In the genomic region with DNA sequence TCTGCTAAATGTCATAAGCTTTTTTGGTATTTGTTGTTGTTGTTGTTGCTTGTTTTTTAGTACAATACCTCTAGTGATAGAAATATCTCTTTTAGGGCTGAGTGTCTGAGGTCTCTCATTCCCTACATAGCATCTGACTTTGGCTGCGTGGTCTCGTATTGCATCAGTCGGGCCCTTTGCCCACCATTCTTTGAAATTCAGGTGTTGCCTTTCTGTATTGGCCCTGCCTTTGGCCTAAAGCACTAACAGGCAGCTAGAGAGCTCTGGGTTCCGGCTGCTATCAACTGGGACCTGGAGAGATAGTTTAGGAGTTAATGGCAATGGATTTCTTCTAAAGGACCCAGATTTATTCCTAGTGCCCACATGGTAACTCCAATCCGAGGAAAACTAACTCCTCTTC, we compare ENCODE assay signal across 38 mouse cellular contexts. TPM values are rescaled to one million over a fixed set of nuclear protein-coding genes. Genes with fewer than 3 reads are reported as not detected.
"Had no signal": no experiment of that assay in that cellular context is flagged by ENCODE, and none has a peak within 500 bp of the region (broad histone marks: within the 10 kb centered on the region; RNA-seq: fewer than 3 reads in every experiment).

No protein-coding gene starts in this region.

- H3K9me3 ChIP-seq: heart, embryonic 10.5 days; heart, embryonic 12.5 days; hindbrain, embryonic 10.5 days; hindbrain, embryonic 12.5 days; intestine, embryonic 15.5 days; limb, embryonic 13.5 days; limb, embryonic 15.5 days; liver, embryonic 13.5 days had no signal

- ATAC-seq: hindbrain, embryonic 16.5 days; inflammation-experienced regulatory T-cells, adult 6 months; intestine, embryonic 15.5 days; intestine, postnatal 0 days had no signal

- H3K4me2 ChIP-seq: heart, embryonic 12.5 days; hindbrain, embryonic 12.5 days; hindbrain, embryonic 14.5 days; intestine, embryonic 15.5 days; limb, embryonic 13.5 days; limb, embryonic 15.5 days; liver, embryonic 11.5 days; liver, embryonic 13.5 days had no signal

- H3K9ac ChIP-seq: heart, embryonic 12.5 days; hindbrain, embryonic 12.5 days; hindbrain, embryonic 14.5 days; intestine, embryonic 15.5 days; limb, embryonic 13.5 days; limb, embryonic 15.5 days; liver, embryonic 13.5 days had no signal

- DNase-seq: gastrocnemius, postnatal 14 days; heart, postnatal 10 days; heart, postnatal 4 days; kidney, adult 18-20 months; kidney, adult 8-10 months; kidney, postnatal 10 days; kidney, postnatal 25 days; kidney, postnatal 4 days; left cerebral cortex, postnatal 4 days; liver, embryonic 13.5 days had no signal

- H3K36me3 ChIP-seq: heart, embryonic 10.5 days; heart, embryonic 12.5 days; hindbrain, embryonic 10.5 days; hindbrain, embryonic 12.5 days; intestine, embryonic 15.5 days; limb, embryonic 13.5 days; limb, embryonic 15.5 days; liver, embryonic 13.5 days had no signal

- H3K27ac ChIP-seq: heart, embryonic 10.5 days; hindbrain, embryonic 10.5 days; hindbrain, embryonic 12.5 days; hindbrain, embryonic 14.5 days; intestine, embryonic 15.5 days; layer of hippocampus, adult 2 months; left cerebral cortex, adult 2 months; limb, embryonic 13.5 days; limb, embryonic 15.5 days; liver, embryonic 13.5 days had no signal

- H3K4me3 ChIP-seq: heart, embryonic 10.5 days; heart, embryonic 12.5 days; hindbrain, embryonic 10.5 days; hindbrain, embryonic 12.5 days; intestine, embryonic 15.5 days; layer of hippocampus, adult 2 months; left cerebral cortex, adult 2 months; limb, embryonic 13.5 days; limb, embryonic 15.5 days; liver, embryonic 13.5 days had no signal

- H3K27me3 ChIP-seq: hindbrain, embryonic 12.5 days; intestine, embryonic 15.5 days; limb, embryonic 13.5 days; limb, embryonic 15.5 days had no signal

RNA-seq across cellular contexts. Expression of a gene that starts 53.5 kb away (rescaled TPM):
- total RNA-seq: gastrocnemius, adult 8-10 months; gastrocnemius, postnatal 14 days; gastrocnemius, postnatal 4 days; granulocyte monocyte progenitor cell, adult 5-6 weeks; heart, adult 8-10 months; heart, postnatal 10 days; heart, postnatal 25 days; heart, postnatal 4 days; layer of hippocampus, adult 2 months; layer of hippocampus, postnatal 10 days; layer of hippocampus, postnatal 25 days; left cerebral cortex, adult 2 months; left cerebral cortex, postnatal 10 days; left cerebral cortex, postnatal 25 days; left cerebral cortex, postnatal 4 days had no signal
- polyA plus RNA-seq: heart, embryonic 10.5 days; heart, embryonic 12.5 days; heart, embryonic 14.5 days; heart, embryonic 16.5 days; hindbrain, embryonic 10.5 days; hindbrain, embryonic 12.5 days; hindbrain, embryonic 14.5 days; hindbrain, embryonic 16.5 days; inflammation-experienced regulatory T-cells, adult 6 months; intestine, embryonic 15.5 days; kidney, embryonic 14.5 days; kidney, embryonic 16.5 days; limb, embryonic 11.5 days; limb, embryonic 13.5 days; limb, embryonic 15.5 days; liver, embryonic 11.5 days; liver, embryonic 13.5 days had no signal
